Mouse (Mus musculus) CH12.LX (cell line): ENCODE data around the gene Npat. TPM values are rescaled to one million over a fixed set of nuclear protein-coding genes. Genes with fewer than 3 reads are reported as not detected.

Experiments used
- DNase-seq: peaks from one replicate; pipeline ENCODE4 v3.0.0-alpha.2; 2013; ENCODE audit errors: extremely low read depth
- H3K27ac ChIP-seq: 2 replicates; pipeline ENCODE4 v1.5.1; 2012; ENCODE audit warnings: low read depth, mild to moderate bottlenecking, control low read depth, moderate library complexity; ENCODE audit not compliant: insufficient read depth
- H3K27me3 ChIP-seq: replicated peaks from 2 replicates; pipeline ENCODE3; 2012; ENCODE audit warnings: inconsistent platforms
- H3K36me3 ChIP-seq, 2 experiments: replicated peaks in 1 of 2; 2 replicates each; pipeline versions ENCODE3 to v1.6.1; 2012; ENCODE audit warnings: inconsistent platforms in 1 of 2, low read length in 1 of 2, mild to moderate bottlenecking in 1 of 2, mixed read lengths in 1 of 2, moderate library complexity in 1 of 2; ENCODE audit not compliant: control insufficient read depth in 1 of 2, insufficient read depth in 1 of 2
- H3K4me1 ChIP-seq, 2 experiments: 2 replicates each; pipeline ENCODE4 v1.6.1; 2012; ENCODE audit warnings: inconsistent platforms in 1 of 2, moderate library complexity in 1 of 2; ENCODE audit not compliant: insufficient read depth in 2 of 2, control insufficient read depth in 1 of 2
- H3K4me2 ChIP-seq: 2 replicates; pipeline ENCODE4 v1.6.1; 2012; ENCODE audit warnings: low read depth, mild to moderate bottlenecking, control low read depth; ENCODE audit not compliant: poor library complexity, insufficient read depth, severe bottlenecking
- H3K4me3 ChIP-seq, 3 experiments: fragments of 150-350 bp in 1 of 3; sonication (generic) in 1 of 3; replicated peaks in 1 of 3; 2 replicates each; pipeline versions ENCODE3 to v1.5.1; 2011 to 2012; ENCODE audit warnings: low read depth in 2 of 3, low read length in 2 of 3, mild to moderate bottlenecking in 2 of 3, moderate library complexity in 2 of 3, control low read depth in 1 of 3, improper control_type of control experiment in 1 of 3, inconsistent platforms in 1 of 3, mixed read lengths in 1 of 3; ENCODE audit not compliant: poor library complexity in 1 of 3
- H3K79me2 ChIP-seq: replicated peaks from 2 replicates; pipeline ENCODE4 v1.6.1; 2012; ENCODE audit warnings: mild to moderate bottlenecking, moderate library complexity; ENCODE audit not compliant: control insufficient read depth, poor library complexity, insufficient read depth, severe bottlenecking; ENCODE audit errors: extremely low read depth
- H3K9ac ChIP-seq: 2 replicates; pipeline ENCODE4 v1.6.1; 2012; ENCODE audit warnings: low read depth, mild to moderate bottlenecking, control low read depth, moderate library complexity; ENCODE audit not compliant: insufficient read depth
- H3K9me3 ChIP-seq: replicated peaks from 2 replicates; pipeline ENCODE3; 2012; ENCODE audit warnings: low read length, inconsistent platforms, mixed read lengths
- BHLHE40 ChIP-seq: IDR thresholded peaks from 2 replicates; pipeline ENCODE4 v1.6.1; 2011; ENCODE audit warnings: mild to moderate bottlenecking, low read depth, low read length, improper control_type of control experiment
- GABPA ChIP-seq: IDR thresholded peaks from 2 replicates; pipeline ENCODE4 v1.6.1; 2012; ENCODE audit warnings: low read depth, low read length, improper control_type of control experiment, inconsistent platforms; ENCODE audit not compliant: insufficient replicate concordance
- JUN ChIP-seq: IDR thresholded peaks from 2 replicates; pipeline ENCODE4 v1.6.1; 2011; ENCODE audit warnings: low read depth, mild to moderate bottlenecking, low read length, improper control_type of control experiment, moderate library complexity; ENCODE audit not compliant: insufficient read depth
- JUND ChIP-seq: conservative IDR thresholded peaks from 2 replicates; pipeline ENCODE4 v1.6.1; 2011; ENCODE audit warnings: low read depth, low read length, improper control_type of control experiment
- KAT2A ChIP-seq: IDR thresholded peaks from 2 replicates; pipeline ENCODE4 v1.6.1; 2012; ENCODE audit warnings: low read length, improper control_type of control experiment, inconsistent platforms; ENCODE audit not compliant: insufficient replicate concordance
- NELFE ChIP-seq: IDR thresholded peaks from 2 replicates; pipeline ENCODE4 v1.6.1; 2011; ENCODE audit warnings: low read depth, low read length, improper control_type of control experiment
- NRF1 ChIP-seq: IDR thresholded peaks from 2 replicates; pipeline ENCODE4 v1.6.1; 2014; ENCODE audit warnings: low read depth, mild to moderate bottlenecking, inconsistent platforms, low read length, improper control_type of control experiment, moderate library complexity
- PAX5 ChIP-seq: IDR thresholded peaks from 2 replicates; pipeline ENCODE4 v1.6.1; 2012; ENCODE audit warnings: low read length, inconsistent platforms, mixed read lengths
- POLR2A ChIP-seq: IDR thresholded peaks from 2 replicates; pipeline ENCODE4 v1.6.1; 2011; ENCODE audit warnings: low read depth, mild to moderate bottlenecking, improper control_type of control experiment, low read length
- POLR2AphosphoS2 ChIP-seq: IDR thresholded peaks from 2 replicates; pipeline ENCODE4 v1.6.1; 2011; ENCODE audit warnings: low read depth, low read length, improper control_type of control experiment
- RAD21 ChIP-seq: IDR thresholded peaks from 2 replicates; pipeline ENCODE4 v1.6.1; 2011; ENCODE audit warnings: low read depth, mild to moderate bottlenecking, low read length, improper control_type of control experiment, moderate library complexity
- RCOR1 ChIP-seq: conservative IDR thresholded peaks from 2 replicates; pipeline ENCODE4 v1.6.1; 2012; ENCODE audit warnings: low read depth, mild to moderate bottlenecking, inconsistent platforms, low read length, improper control_type of control experiment
- SIN3A ChIP-seq: IDR thresholded peaks from 2 replicates; pipeline ENCODE4 v1.6.1; 2012; ENCODE audit warnings: low read length, improper control_type of control experiment, inconsistent platforms
- UBTF ChIP-seq: IDR thresholded peaks from 2 replicates; pipeline ENCODE4 v1.6.1; 2012; ENCODE audit warnings: low read depth, mild to moderate bottlenecking, inconsistent platforms, low read length, improper control_type of control experiment, moderate library complexity
- USF1 ChIP-seq: IDR thresholded peaks from 2 replicates; pipeline ENCODE4 v1.6.1; 2014; ENCODE audit warnings: low read depth, mild to moderate bottlenecking, inconsistent platforms, low read length, improper control_type of control experiment
- ZNF384 ChIP-seq: IDR thresholded peaks from 2 replicates; pipeline ENCODE4 v1.6.1; 2012; ENCODE audit warnings: low read depth, low read length, improper control_type of control experiment, inconsistent platforms
- dilution Hi-C: fragments of 300-500 bp; cut with MboI; formaldehyde crosslinking; loops from 2 replicates; pipeline ENCODE4 v1.14.3; 2020; ENCODE audit warnings: low sequenced_read_pairs; ENCODE audit not compliant: extremely low pct_unique_long_range_greater_than_20kb, extremely low pct_ligation_motif_present
- in situ Hi-C: fragments of 300-500 bp; cut with MboI; formaldehyde crosslinking; loops from 3 replicates; pipeline ENCODE4 v1.14.3; 2019; ENCODE audit warnings: low sequenced_read_pairs, low pct_ligation_motif_present, low pct_unique_long_range_greater_than_20kb, mixed read lengths
- polyA plus RNA-seq: library from polyadenylated mRNA; unstranded; fragments of >175 nt; gene quantifications from 2 replicates; pipeline ENCODE4 v1.2.1, GENCODE M21; 2012; ENCODE audit warnings: low read depth; ENCODE audit not compliant: insufficient read length
- total RNA-seq, 2 experiments: library from RNA; depleted of rRNA; stranded (reverse); fragments of 300-350 nt in 1 of 2; fragments of >200 nt in 1 of 2; gene quantifications; 2 replicates each; pipeline ENCODE4 v1.2.3; 2012 to 2014

The Npat gene
- total and polyA plus RNA-seq, 3 experiments = 12.6 to 21.5 (median 21.2) TPM

- DNase-seq = no peak
- H3K27me3 ChIP-seq = no peaks in the 10 kb centered on the region
- no peak overlapping the region for H3K27ac ChIP-seq
- dilution Hi-C loops (no loop called here), in situ Hi-C loops (no loop called here)
- H3K36me3 ChIP-seq = peaks cover 17 to 45% of the 10 kb centered on the region in 2 experiments
- H3K4me2 ChIP-seq = no peak overlapping the region
- peaks cover 0 to 6% of the 10 kb centered on the region in 2 experiments; a peak in 2 of 4 replicates for H3K4me1 ChIP-seq
- no peak overlapping the region for H3K4me3 ChIP-seq
- TF ChIP-seq JUND (no peak), BHLHE40 (no peak), ZNF384 (no peak), PAX5 (no peak), RAD21 (no peak), NELFE (no peak), POLR2A (no peak), UBTF (no peak), NRF1 (no peak), JUN (no peak), GABPA (no peak), USF1 (no peak), POLR2AphosphoS2 (no peak), SIN3A (no peak), RCOR1 (no peak)
- no peaks in the 10 kb centered on the region for H3K9me3 ChIP-seq
- H3K79me2 ChIP-seq = no peaks in the 10 kb centered on the region; the same call in 1 of the 2 replicates
- no peak overlapping the region for H3K9ac ChIP-seq
Observed at GRCm38 (mm10) chr9:53614286-53614685, 77.4 kb downstream of the Npat start.

GRCm38 (mm10) chr9:53615246-53615645 lies 78.4 kb downstream of the Npat start:
- dilution Hi-C loops (no loop called here), in situ Hi-C loops (no loop called here)
- Histone ChIP-seq H3K36me3 (peaks cover 24 to 53% of the 10 kb centered on the region in 2 experiments), H3K79me2 (no peaks in the 10 kb centered on the region; the same call in 1 of the 2 replicates), H3K4me1 (0 out of 4 replicates have a peak, but pooled peaks cover 0 to 2% of the 10 kb centered on the region in 2 experiments), H3K4me2 (no peak overlapping the region), H3K4me3 (no peak overlapping the region), H3K27ac (no peak overlapping the region), H3K9me3 (no peaks in the 10 kb centered on the region), H3K9ac (no peak overlapping the region), H3K27me3 (no peaks in the 10 kb centered on the region)
- DNase-seq = no peak
- TF ChIP-seq KAT2A = no peak

Other genes with a start within 250 kb of the Npat start
- not detected in 2 replicates for gene Exph5, start 235.4 kb upstream of the Npat start, total RNA-seq (2012; rRNA removed)
- gene Exph5, start 235.4 kb upstream of the Npat start, total RNA-seq (2014; rRNA removed) = not detected in 2 replicates
- gene Exph5, start 235.4 kb upstream of the Npat start, polyA plus RNA-seq = 0.04 TPM in 1 of 2 replicates, not detected in the other
- gene Kdelc2, start 153.0 kb upstream of the Npat start, total RNA-seq (2012; rRNA removed) = not detected in 2 replicates
- gene Kdelc2, start 153.0 kb upstream of the Npat start, total RNA-seq (2014; rRNA removed) = not detected in 2 replicates
- gene Kdelc2, start 153.0 kb upstream of the Npat start, polyA plus RNA-seq = not detected in 2 replicates
- gene 4930550C14Rik, start 134.7 kb upstream of the Npat start, total RNA-seq (2012; rRNA removed) = 0.30 and 0.38 TPM in 2 replicates
- 1.3 and 1.7 TPM in 2 replicates for gene 4930550C14Rik, start 134.7 kb upstream of the Npat start, total RNA-seq (2014; rRNA removed)
- gene 4930550C14Rik, start 134.7 kb upstream of the Npat start, polyA plus RNA-seq = 0.97 and 1.5 TPM in 2 replicates
- 19.0 and 26.0 TPM in 2 replicates for gene Atm, start 307 bp upstream of the Npat start, total RNA-seq (2012; rRNA removed)
- 22.8 and 26.4 TPM in 2 replicates for gene Atm, start 307 bp upstream of the Npat start, total RNA-seq (2014; rRNA removed)
- 28.3 and 33.6 TPM in 2 replicates for gene Atm, start 307 bp upstream of the Npat start, polyA plus RNA-seq
- 48.0 and 49.2 TPM in 2 replicates for gene Acat1, start 73.3 kb downstream of the Npat start, total RNA-seq (2012; rRNA removed)
- gene Acat1, start 73.3 kb downstream of the Npat start, total RNA-seq (2014; rRNA removed) = 62.7 and 66.9 TPM in 2 replicates
- gene Acat1, start 73.3 kb downstream of the Npat start, polyA plus RNA-seq = 36.5 and 45.4 TPM in 2 replicates
- 21.0 and 25.4 TPM in 2 replicates for gene Cul5, start 133.0 kb downstream of the Npat start, total RNA-seq (2012; rRNA removed)
- gene Cul5, start 133.0 kb downstream of the Npat start, total RNA-seq (2014; rRNA removed) = 43.8 and 49.5 TPM in 2 replicates
- 33.7 and 37.3 TPM in 2 replicates for gene Cul5, start 133.0 kb downstream of the Npat start, polyA plus RNA-seq
- gene Rab39, start 169.2 kb downstream of the Npat start, total RNA-seq (2012; rRNA removed) = 2.1 and 2.4 TPM in 2 replicates
- 2.7 and 2.8 TPM in 2 replicates for gene Rab39, start 169.2 kb downstream of the Npat start, total RNA-seq (2014; rRNA removed)
- gene Rab39, start 169.2 kb downstream of the Npat start, polyA plus RNA-seq = 0.91 and 1.00 TPM in 2 replicates
- 3.1 and 3.4 TPM in 2 replicates for gene Slc35f2, start 234.5 kb downstream of the Npat start, total RNA-seq (2012; rRNA removed)
- gene Slc35f2, start 234.5 kb downstream of the Npat start, total RNA-seq (2014; rRNA removed) = 0.13 and 0.14 TPM in 2 replicates
- gene Slc35f2, start 234.5 kb downstream of the Npat start, polyA plus RNA-seq = 0.25 and 0.47 TPM in 2 replicates